Mouse (Mus musculus) stomach, embryonic 14.5 days (tissue): ENCODE measurements around the gene Oip5. TPM values are rescaled to one million over a fixed set of nuclear protein-coding genes. Genes with fewer than 3 reads are reported as not detected.
"Not testable (repeated sequence)": the region's sequence is repeated elsewhere in the genome, so short reads cannot be mapped to it uniquely, and the experiment has no call there.

Experiments used
- ATAC-seq: fragments of 200-750 bp; cut with Nextera tagmentation; 2 replicates; pipeline ENCODE4 v1.8.0; 2017; ENCODE audit warnings: low read depth, moderate TSS enrichment; ENCODE audit not compliant: insufficient number of reproducible peaks, insufficient read depth, low FRiP score
- H3K27ac ChIP-seq: fragments of 300-500 bp; sonication (generic); 2 replicates; pipeline ENCODE4 v1.5.1; 2014; ENCODE audit warnings: mild to moderate bottlenecking, low read length, moderate library complexity, mixed read lengths
- H3K27me3 ChIP-seq: fragments of 300-500 bp; sonication (generic); 2 replicates; pipeline ENCODE4 v1.6.1; 2014; ENCODE audit warnings: low read length, control low read depth, mixed read lengths; ENCODE audit not compliant: control insufficient read depth, insufficient read depth
- H3K36me3 ChIP-seq: fragments of 300-500 bp; sonication (generic); 2 replicates; pipeline ENCODE4 v1.6.1; 2014; ENCODE audit warnings: mild to moderate bottlenecking, control low read depth, low read length, moderate library complexity, mixed read lengths; ENCODE audit not compliant: control insufficient read depth, insufficient read depth
- H3K4me1 ChIP-seq: fragments of 300-500 bp; sonication (generic); 2 replicates; pipeline ENCODE4 v1.6.1; 2014; ENCODE audit warnings: low read length, control low read depth, mixed read lengths; ENCODE audit not compliant: control insufficient read depth, insufficient read depth
- H3K4me2 ChIP-seq: fragments of 300-500 bp; sonication (generic); replicated peaks from 2 replicates; pipeline ENCODE4 v1.6.1; 2014; ENCODE audit warnings: low read depth, low read length, control low read depth
- H3K4me3 ChIP-seq: fragments of 300-500 bp; sonication (generic); 2 replicates; pipeline ENCODE4 v1.5.1; 2014; ENCODE audit warnings: low read depth, low read length, control low read depth
- H3K9ac ChIP-seq: fragments of 300-500 bp; sonication (generic); replicated peaks from 2 replicates; pipeline ENCODE4 v1.6.1; 2014; ENCODE audit warnings: low read depth, mild to moderate bottlenecking, control low read depth, low read length, moderate library complexity, mixed read lengths
- H3K9me3 ChIP-seq: fragments of 300-500 bp; sonication (generic); 2 replicates; pipeline ENCODE4 v1.6.1; 2016; ENCODE audit warnings: low read depth, low read length, control low read depth; ENCODE audit not compliant: control insufficient read depth
- WGBS: fragments of 180-500 bp; shearing (Covaris S2); extraction: QIAGEN DNeasy Blood & Tissue Kit; methylation state at CpG from one replicate; pipeline ENCODE4 v1.1.7; 2014; 5-methylcytosine and 5-hydroxymethylcytosine counted together
- polyA plus RNA-seq: library from polyadenylated mRNA; unstranded; fragments of >200 nt; fragmentation: Nextera tagmentation; extraction: Ambion mirVana; gene quantifications from 2 replicates; pipeline ENCODE4 v1.2.1, GENCODE M21; 2014

Oip5 gene
- polyA plus RNA-seq, 1 experiment from 2014 or later = 26.7 TPM

GRCm38 (mm10) chr2:119619002-119619401 is 733 bp upstream of the Oip5 start:
- H3K27ac ChIP-seq = not testable (repeated sequence)

DNA sequence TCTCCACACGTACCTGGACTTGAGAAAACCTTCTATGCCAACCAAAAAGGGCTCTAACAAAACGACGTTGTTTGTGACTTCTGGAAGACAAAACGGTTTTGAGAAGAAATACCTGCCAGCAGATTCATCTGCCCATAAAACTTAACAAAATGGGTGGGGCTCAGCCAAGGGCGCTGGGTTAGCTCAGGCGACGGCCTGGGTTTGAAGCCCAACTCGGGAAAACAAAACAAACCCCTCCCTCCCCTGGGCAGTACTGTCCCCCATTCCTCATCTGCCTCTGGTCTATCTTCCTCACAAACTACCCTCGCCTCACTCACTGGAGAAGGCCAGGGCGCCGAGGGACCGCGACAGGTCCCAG is 449 bp downstream of the Oip5 start:
- Histone ChIP-seq H3K36me3 (no peaks in the 10 kb centered on the region), H3K4me1 (peaks cover 20% of the 10 kb centered on the region; the same call in 1 of the 2 replicates), H3K4me2 (peak overlapping the region; percentile 75), H3K9me3 (no peaks in the 10 kb centered on the region), H3K4me3 (peak overlapping the region; percentile 82), H3K27ac (peak overlapping the region; percentile 74), H3K27me3 (no peaks in the 10 kb centered on the region), H3K9ac (peak overlapping the region; percentile 67)
- WGBS = 0% methylated on average over 13 of the region's 13 CpGs
- ATAC-seq = no peak

More at GRCm38 (mm10) chr2:119619002-119619401, 733 bp upstream of the Oip5 start:
- H3K27me3 ChIP-seq, H3K36me3 ChIP-seq, H3K9me3 ChIP-seq, ATAC-seq: not testable (repeated sequence)
- Histone ChIP-seq H3K4me2 (peak overlapping the region; percentile 62), H3K4me1 (peaks cover 20% of the 10 kb centered on the region; the same call in 1 of the 2 replicates), H3K4me3 (peak overlapping the region; percentile 82), H3K9ac (peak overlapping the region; percentile 25; the same call in 1 of the 2 replicates)
- 14% methylated on average over 6 of the region's 6 CpGs for WGBS

DNA sequence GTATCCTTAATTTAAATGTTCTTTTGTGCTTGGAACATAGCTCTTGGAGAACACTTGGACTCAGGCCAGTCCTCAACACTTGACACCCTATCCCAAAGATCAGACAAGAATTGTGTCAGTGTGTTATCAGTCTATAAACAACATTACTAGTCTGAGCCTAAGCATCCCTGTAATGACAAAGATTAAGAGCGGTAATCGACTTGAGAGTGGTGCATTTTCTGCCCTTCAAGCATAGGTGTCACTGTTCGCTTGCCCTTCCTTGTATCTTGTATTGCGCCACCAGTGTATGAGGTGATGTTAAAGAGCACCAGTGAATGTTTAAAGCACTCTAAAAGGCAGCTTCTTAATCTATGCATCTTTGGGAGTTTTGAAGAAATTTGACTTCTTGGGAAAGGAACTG is 11.2 kb downstream of the Oip5 start:
- Histone ChIP-seq H3K4me1 (no peaks in the 10 kb centered on the region), H3K36me3 (peaks cover 27% of the 10 kb centered on the region; the same call in 1 of the 2 replicates), H3K4me3 (no peak overlapping the region), H3K9me3 (no peaks in the 10 kb centered on the region), H3K9ac (no peak overlapping the region), H3K4me2 (no peak overlapping the region), H3K27ac (no peak overlapping the region), H3K27me3 (no peaks in the 10 kb centered on the region)
- WGBS = 90% methylated on average over 4 of the region's 4 CpGs
- ATAC-seq = no peak

DNA sequence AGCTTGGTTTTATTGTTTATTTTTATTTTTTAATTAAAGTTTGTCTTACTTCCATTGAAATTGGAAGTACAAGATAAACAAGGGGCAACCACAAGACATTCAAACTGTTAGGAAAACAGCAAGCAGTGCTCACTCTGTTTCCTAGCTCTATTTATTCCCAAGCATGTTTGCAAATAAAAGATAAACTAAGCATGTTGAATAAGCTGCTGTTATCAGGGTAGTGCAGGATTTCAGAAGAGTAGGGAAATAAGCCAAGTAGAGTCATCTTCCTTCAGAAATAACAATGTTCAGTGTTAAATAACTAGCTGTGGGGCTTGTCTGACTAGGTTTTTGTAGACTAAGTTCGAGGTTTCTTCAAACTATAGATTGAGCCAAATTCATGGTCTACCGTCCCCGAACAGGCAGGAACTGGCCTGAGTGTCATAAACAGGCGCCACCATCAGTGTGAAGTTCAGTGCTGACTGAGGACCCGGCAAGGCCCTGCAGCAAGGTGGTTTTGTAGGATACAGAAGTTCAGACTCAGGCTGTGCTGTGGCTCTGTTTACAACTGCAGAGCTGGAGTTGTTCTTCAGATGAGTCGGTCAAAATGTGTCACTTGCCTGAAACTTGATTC is 12.8 kb downstream of the Oip5 start:
- Histone ChIP-seq H3K4me1 (no peaks in the 10 kb centered on the region), H3K27me3 (no peaks in the 10 kb centered on the region), H3K4me3 (no peak overlapping the region), H3K9ac (no peak overlapping the region), H3K36me3 (peaks cover 38% of the 10 kb centered on the region), H3K9me3 (no peaks in the 10 kb centered on the region), H3K4me2 (no peak overlapping the region), H3K27ac (no peak overlapping the region)
- WGBS = 89% methylated on average over 6 of the region's 6 CpGs
- ATAC-seq = no peak

DNA sequence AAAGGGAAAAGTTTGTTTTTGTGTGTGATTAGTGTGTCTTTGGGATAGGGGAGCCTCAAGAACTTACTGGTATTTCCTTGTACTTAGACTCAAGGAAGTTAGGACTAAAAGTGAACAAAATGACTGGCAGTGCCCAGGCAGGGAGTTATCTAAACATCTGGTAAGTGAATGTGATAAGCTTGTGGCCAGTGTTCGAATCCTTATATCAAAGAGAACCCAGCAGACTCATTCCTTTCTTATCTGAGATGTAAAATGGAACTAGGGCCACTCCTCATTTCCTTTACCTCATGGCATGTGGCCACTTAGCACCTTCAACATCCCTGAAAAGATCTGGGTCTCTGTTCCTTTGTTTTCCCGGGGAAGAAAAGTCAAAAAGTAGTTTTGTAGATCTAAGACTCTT is 14.4 kb downstream of the Oip5 start:
- no peak overlapping the region for H3K9ac ChIP-seq
- peaks cover 46% of the 10 kb centered on the region for H3K36me3 ChIP-seq
- H3K4me2 ChIP-seq = no peak overlapping the region
- no peaks in the 10 kb centered on the region for H3K4me1 ChIP-seq
- no peak for ATAC-seq
- 55% methylated on average over 2 of the region's 2 CpGs for WGBS
- no peak overlapping the region for H3K4me3 ChIP-seq
- no peaks in the 10 kb centered on the region for H3K27me3 ChIP-seq
- H3K9me3 ChIP-seq = no peaks in the 10 kb centered on the region
- H3K27ac ChIP-seq = no peak overlapping the region

GRCm38 (mm10) chr2:119602488-119602887 is 15.8 kb downstream of the Oip5 start:
- no peak for ATAC-seq
- no peaks in the 10 kb centered on the region for H3K27me3 ChIP-seq
- no peaks in the 10 kb centered on the region for H3K9me3 ChIP-seq
- H3K4me1 ChIP-seq = no peaks in the 10 kb centered on the region
- no peak overlapping the region for H3K4me3 ChIP-seq
- 45% methylated on average over 1 of the region's 1 CpGs for WGBS
- no peak overlapping the region for H3K4me2 ChIP-seq
- H3K27ac ChIP-seq = no peak overlapping the region
- H3K9ac ChIP-seq = no peak overlapping the region
- peaks cover 56% of the 10 kb centered on the region for H3K36me3 ChIP-seq

DNA sequence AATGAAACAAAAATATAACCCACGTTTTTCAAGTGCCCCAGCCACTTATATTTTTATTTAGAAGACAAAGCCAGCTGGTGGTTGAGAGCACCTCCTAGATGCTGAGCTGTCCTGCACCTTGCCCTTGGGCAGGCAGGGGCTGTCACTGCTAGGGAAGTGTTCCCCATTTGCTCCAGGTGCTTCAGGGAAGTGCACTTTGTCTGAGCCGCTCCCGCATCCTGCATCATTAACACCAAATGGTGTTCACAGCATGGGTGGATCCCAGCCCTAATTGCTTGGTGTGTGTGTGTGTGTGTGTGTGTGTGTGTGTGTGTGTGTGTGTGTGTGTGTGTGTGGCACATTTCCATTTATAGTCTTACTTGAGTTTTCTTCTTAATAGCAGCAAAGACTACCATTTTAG is 16.7 kb downstream of the Oip5 start:
- 65% methylated on average over 3 of the region's 3 CpGs for WGBS
- not testable (repeated sequence) for H3K27me3 ChIP-seq, H3K4me2 ChIP-seq, H3K9me3 ChIP-seq, H3K4me1 ChIP-seq, H3K9ac ChIP-seq, ATAC-seq, H3K4me3 ChIP-seq, H3K27ac ChIP-seq
- H3K36me3 ChIP-seq = peaks cover 65% of the 10 kb centered on the region

DNA sequence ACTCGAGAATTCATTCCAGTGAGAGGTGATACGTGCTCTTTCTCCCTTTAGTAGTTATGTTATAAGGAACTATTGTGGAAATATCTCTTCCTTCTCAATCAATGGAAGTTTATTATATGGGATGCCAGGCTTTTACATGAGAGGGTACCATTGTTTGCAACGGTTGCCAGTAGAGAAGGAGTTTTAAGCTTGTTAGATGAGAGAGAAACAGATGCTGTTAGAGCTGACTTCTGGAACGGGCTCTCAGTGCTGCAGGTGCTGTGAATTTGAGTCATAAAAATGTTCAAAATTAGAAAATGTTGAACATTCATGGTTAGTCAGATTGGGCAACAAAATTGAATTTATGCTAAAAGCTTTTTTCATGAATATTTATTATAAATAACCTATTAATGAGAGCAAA is 17.2 kb downstream of the Oip5 start:
- Histone ChIP-seq H3K27me3 (no peaks in the 10 kb centered on the region), H3K4me1 (peaks cover 2% of the 10 kb centered on the region; the same call in 1 of the 2 replicates), H3K9me3 (no peaks in the 10 kb centered on the region), H3K36me3 (peaks cover 69% of the 10 kb centered on the region), H3K27ac (no peak overlapping the region), H3K9ac (no peak overlapping the region), H3K4me2 (no peak overlapping the region), H3K4me3 (no peak overlapping the region)
- 81% methylated on average over 4 of the region's 4 CpGs for WGBS
- ATAC-seq = no peak

DNA sequence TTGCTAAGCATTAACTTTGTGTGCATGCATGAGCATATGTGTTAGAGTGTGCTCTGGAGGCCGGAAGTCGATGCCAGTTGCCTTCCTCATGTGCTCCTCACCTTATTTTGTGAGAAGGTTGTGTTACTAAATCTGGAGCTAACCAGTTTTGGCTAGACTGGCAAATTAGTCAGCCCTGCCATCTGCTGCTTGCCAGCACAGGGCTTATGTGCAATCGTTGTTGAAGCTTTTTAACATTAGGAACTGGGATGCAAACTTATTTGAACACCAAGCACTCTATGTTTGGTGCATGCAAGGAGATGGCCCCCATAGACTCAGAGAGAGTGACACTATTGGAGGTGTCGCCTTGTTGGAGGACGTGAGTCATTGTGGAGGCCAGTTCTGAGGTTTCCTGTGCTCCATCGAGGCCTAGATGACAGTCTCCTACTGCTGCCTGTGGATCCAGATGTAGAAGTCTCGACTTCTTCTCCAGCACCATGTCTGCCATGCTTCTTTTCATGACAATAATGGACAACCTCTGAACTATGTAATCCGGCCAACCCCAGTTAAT is 21.4 kb downstream of the Oip5 start:
- Histone ChIP-seq H3K4me1 (peaks cover 5% of the 10 kb centered on the region; the same call in 1 of the 2 replicates), H3K36me3 (peaks cover 47% of the 10 kb centered on the region), H3K27me3 (no peaks in the 10 kb centered on the region), H3K4me2 (no peak overlapping the region), H3K9me3 (no peaks in the 10 kb centered on the region), H3K4me3 (no peak overlapping the region), H3K27ac (no peak overlapping the region), H3K9ac (no peak overlapping the region)
- 92% methylated on average over 8 of the region's 8 CpGs for WGBS
- ATAC-seq = no peak
